Mouse (Mus musculus): ENCODE results near the gene Exoc6b.
A peak's percentile ranks its signal among the peaks of the same experiment; 100 is the strongest.

The Exoc6b gene

DNA sequence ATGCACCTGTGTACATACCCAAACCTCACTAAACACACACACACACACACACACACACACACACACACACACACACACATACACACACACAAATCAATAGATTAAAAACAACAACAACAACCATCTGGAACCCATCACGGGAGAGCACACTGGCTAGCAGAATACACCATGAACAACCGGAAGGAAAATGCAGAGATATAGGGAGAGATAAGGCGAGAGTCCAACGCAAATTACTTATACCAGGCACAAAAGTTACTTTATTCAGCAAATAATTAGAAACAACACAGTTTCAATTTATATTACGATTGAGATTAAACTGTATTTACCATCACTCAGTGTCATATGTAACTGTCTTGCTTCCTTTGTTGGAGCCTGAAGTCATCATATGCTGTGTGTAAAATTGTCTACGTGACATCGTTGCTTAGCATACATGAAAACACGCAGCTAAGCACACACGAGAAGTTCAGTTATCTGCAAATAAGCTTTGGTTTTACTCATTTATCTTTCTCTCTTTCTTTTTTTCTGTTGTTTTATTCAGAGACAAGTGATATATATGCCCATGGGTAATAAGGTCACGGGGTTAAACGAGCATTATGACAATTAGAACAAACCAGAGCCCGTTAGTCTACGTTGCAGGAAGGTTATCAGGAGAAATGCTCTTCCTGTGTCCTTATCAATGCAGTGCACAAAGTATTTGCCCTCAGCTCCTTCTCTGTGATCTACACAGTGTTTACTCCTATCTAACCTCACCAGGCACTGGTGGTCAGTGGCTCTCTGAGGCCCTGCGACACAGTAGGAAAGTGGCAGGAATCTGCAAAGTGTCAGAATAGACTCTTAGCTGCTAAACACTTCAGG, 186.4 kb downstream of the Exoc6b start:
- no peak for DNase-seq (ENCODE audit: low spot score in 2 of 2)

DNA sequence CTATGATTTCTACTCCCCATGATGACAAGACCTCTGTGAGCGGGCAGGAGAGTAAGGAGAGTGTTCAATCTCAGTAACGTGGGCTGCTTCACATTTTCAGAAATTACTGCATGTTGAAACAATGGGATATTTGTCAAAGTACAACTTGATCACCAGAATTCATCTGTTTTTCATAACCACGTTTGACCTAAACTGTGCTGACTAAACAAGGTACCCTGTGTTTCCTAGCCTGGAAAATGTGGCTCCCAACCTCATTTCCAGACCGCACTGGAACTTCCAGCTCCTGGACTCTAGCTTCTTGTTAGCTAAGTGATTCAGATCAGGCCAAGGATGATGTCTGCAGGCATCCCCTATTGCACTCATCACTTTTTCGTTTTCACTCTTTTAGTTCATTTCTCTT, 193.4 kb downstream of the Exoc6b start:
- no peak for DNase-seq (ENCODE audit: low spot score in 2 of 2)

DNA sequence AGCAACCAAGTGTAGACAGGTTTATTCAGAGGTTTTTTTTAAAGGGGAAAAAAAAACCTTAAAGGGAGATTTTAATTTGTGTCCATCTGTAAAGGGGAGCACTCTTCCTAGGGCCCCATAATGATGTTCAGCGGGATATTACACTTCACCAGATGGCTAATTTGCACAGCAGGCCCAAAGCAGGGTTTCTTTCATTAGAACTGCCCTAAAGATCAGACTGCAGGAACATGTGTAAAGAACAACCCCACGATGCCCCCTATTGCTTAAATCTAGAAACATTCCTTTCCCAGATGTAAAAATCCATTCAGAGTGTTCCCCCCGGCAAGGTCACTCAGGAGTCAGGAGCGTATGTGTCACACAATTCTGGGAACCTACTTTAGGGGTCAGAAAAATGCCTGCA, 202.2 kb downstream of the Exoc6b start:
- DNase-seq (ENCODE audit: low spot score in 2 of 2): no peak

DNA sequence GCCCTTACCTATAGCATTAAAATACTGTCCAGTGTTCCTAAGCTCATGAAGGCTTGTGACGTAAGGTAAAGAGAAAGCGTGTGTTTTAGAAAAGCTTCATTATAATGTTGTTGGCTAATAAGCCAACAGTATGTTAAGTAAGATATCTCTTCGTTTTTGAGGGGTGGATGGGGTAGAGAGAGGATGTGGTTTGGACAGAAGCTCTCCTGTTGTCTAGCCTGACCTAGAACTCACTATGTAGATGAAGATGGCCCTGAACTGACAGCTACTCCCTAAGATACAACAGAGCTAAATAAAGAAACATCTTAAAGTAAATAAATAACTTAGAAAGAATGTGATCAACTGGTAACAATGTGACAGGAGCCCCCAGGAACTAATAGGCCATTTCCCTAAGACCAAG, 204.7 kb downstream of the Exoc6b start:
- DNase-seq (ENCODE audit: low spot score in 2 of 2): no peak

DNA sequence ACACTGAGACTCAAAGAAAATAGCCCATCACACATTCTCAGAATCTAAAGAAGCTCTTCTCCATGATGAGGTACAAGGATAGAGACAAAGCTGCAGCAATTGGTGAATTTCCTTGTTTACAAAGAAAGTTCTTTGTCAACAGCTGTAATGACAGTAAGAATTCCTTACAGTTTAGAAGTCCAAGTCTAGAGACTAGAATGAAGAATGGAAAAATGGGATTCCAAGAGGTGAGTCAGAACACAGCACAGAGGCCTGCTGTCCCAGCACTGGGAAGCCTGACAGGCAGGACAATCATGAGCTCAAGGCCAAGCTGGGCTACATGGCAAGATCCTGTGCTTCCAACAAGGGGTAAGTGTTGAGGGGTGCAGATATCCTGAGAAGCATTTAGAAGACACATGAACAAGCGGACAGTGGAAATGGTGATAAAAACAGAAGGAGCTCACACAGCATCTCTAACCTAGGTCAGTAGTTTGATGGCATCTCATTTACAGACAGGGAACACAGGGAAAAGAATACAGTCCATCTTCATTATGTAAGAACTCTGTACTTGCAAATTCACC, 205.4 kb downstream of the Exoc6b start:
- no peak for DNase-seq (ENCODE audit: low spot score in 2 of 2)

DNA sequence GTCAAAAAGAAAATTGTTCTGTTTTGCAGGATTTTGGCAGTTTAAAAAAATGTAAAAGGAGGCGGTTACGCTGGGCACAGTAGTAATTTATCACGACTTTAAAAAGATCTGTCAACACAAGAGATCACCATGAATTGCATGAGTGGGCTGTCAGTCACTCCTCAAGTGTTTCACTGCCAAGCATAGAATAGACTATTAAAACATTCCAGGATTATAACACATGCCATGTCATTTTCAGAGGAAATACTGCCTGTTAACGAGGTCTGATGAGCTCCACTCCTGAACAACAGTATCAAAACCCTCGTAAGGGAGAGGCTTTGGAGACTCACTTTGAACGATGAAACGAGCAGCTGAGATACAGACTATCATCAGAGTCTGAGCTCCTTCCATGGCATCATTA, 223.6 kb downstream of the Exoc6b start:
- no peak for DNase-seq (ENCODE audit: low spot score in 2 of 2)

DNA sequence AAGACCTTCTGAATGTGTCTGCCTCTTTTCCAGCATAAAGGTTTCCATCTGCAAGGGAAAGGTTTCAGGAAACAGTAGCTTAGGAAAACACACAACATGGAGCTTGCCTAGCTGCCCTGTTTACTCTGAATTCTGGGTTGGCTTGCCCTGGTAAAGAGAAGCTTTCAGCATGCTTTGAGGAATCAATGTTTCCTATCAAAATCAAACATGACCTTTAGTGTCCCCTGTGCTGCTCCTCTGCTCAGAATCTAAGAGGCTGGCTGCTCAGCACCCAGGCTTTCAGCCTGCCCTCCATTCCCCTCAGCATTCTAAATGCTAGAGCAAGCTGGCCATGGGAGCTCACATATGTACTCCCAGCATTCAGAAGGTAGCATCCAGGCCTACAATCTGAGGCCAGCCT, 228.2 kb downstream of the Exoc6b start:
- DNase-seq (ENCODE audit: low spot score in 2 of 2): no peak

DNA sequence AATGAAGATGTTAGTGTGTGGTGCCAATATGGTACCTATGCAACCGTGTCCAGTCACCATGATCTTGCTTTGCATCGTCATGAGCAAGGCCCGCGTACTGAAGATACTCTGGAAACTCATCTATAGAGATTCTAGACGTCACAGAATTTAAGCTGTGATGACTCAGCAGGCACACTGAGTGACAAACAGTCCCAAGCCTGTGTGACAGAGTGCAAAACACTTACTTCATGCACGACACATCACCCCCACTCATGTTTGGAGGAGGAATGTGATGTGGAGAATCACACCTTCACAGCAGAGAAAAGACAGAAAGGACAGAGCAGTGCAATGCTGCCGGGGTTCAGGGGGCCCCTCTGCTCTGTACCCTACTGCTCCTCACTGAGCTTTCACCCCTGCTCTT, 261.8 kb downstream of the Exoc6b start:
- no peak for DNase-seq (ENCODE audit: low spot score in 2 of 2)

DNA sequence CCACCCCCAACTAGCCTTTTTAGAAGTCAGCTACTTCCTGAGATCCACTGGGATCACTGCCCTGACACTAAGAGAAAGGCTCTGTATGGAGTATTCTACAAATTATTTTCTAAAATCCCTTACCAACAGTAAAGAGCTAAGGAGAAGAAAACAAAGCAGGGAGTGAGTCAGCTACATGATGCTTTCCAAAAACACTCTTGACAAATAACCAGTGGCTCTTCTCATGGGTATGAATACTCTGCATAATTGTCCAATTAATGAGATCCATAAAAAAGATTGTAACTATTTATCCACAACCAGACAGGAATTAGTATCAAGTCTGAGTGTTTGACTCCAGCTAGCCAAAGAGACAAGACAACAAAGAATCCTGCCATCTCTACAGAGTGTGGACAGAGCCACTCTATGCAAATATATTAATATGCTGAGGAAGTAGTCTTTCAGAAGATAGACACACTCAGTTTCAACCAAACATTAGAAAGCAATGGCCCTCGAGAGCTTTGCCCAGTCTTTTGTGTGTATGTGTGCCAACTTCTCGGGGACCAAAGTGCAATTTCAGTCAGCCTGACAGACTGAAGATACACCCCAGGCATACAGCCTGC, 263.1 kb downstream of the Exoc6b start:
- DNase-seq (ENCODE audit: low spot score in 2 of 2): no peak

DNA sequence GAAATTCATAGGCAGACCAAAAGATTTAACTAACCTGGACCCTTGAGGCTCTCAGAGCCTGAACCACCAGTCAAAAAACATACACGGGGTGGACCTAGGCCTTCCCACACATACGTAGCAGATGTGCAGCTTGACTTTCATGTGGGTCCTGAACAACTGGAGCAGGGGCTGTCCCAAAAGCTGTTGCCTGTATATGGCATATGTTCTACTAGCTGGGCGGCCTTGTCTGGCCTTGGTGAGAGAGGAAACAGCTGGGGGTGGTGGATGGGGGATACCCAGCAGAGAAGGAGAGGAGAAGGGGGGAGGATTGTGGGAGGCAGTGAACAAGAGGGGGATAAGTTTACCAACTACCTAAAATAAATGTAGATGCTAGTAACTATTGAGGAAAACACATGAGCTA, 270.6 kb downstream of the Exoc6b start:
- DNase-seq (ENCODE audit: low spot score in 2 of 2): no peak

DNA sequence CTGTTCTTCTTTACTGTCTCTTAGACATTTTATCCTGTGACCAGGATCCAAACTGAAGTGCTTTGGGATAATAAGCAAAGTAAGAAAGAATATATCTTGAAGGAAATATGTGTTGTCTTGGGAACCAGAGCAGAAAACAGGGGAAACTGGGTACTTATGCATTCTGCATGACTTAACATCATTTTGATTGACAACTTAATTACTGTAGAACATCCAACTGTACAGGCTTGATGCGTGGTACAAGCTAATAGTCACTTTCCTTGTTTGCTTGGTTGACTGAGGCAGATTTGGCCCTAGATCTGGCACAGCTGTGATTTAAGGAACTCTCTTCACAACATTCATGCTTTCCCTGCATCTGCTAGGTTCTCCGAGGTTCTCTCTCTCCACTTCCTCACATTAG, 285.3 kb downstream of the Exoc6b start:
- no peak for DNase-seq (ENCODE audit: low spot score in 2 of 2)

DNA sequence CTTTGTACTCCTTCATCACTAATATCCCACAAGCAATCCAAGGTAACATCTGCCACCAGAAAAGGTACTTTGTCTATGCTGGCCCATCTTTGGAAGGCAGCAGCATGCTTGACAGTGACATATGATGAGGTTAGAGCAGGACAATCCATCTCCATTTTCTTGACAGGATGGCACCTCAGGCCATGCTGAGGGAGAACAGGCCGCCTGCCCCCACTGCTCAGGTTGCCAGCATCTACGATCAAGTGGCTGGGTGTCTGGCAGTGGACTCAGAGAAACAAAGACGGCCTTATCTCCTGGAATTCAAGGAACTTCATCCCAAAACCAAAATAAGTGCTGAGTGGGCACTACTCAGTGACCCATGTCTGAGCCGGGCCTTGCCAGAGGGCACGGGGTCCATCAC, 289.3 kb downstream of the Exoc6b start:
- no peak for DNase-seq (ENCODE audit: low spot score in 2 of 2)

DNA sequence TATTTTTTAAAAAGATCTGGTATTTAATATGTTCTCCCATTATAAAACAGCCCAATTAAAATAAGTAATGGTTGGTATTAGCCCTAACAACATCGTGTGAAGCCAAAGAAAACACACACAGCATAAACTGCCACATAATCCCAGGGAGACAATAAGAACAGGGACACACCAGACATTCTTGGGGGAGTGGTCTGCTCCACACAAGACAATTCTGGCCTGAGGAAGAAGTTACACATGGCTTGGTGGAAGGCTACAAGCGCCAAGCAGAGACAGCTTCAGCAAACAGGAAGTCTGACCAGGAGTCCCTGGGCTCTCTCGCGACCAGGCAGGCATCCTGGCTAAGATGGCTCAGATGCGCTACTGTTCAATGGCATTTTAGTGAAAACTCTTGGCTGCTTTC, 290.3 kb downstream of the Exoc6b start:
- no peak for DNase-seq (ENCODE audit: low spot score in 2 of 2)

DNA sequence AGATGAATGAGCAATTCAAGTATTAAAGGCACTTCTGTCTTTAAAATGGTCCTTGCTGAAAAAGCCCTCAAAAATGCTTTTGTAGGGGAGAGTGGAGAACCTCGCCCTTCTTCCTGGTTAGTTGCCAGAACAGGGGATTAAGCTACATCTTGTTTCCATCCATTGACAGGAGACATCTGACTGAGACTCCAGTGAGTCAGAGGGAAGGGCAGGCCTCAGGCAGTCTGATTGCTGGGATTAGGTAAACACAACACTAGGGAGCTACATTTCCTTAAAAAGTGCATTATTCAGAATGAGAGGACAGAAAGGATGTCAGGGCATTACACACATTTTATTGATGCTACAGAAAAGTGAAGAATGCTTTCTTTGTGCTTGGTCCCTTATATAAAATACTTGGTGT, 293.4 kb downstream of the Exoc6b start:
- no peak for DNase-seq (ENCODE audit: low spot score in 2 of 2)

DNA sequence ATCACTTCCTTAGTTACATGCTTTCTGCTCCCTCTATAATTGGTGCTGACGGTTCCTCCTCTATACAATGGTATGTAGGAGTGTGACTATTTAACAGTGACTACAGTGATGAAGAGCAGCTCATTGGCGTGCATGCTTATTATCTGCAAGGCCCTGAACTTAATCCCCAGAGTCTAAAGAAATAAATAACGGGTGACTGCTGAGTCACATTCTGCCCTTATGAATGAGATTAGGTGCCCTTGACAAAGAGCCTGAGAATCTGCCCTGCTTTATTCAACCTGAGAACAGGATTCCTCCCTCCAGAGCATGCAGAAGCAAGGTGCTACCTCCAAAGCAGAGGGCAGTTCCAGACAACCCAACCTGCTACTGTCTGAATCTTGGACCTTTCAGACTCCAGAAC, 314.0 kb downstream of the Exoc6b start:
- DNase-seq (ENCODE audit: low spot score in 2 of 2): no peak

DNA sequence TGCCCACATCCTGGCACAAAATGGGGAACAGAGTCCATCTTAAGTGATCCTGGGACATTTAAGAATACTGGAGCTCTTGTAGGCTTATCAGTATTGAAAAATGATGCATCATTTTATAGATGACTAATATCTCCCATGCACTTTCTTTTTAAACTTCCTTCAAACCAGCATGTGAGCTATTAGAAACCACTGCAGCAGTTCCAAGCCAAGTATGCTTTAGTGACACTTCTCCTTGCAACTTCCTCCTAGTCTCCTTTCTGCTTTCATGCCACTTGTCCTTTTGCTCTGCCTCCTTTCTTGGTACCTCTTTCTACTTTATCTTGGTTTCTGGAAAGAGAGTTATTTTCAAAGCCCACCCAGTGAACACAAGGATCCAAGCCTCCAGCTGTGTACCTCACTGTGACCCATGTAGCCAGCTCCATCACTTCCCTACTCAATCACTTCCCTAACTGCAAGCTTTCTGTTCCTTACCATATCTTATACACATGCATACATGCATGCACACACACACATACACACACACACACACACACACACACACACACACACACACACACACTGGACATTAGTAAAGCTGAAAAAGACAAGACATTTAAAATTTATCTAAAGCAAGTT, 316.4 kb downstream of the Exoc6b start:
- DNase-seq (ENCODE audit: low spot score in 2 of 2): no peak

DNA sequence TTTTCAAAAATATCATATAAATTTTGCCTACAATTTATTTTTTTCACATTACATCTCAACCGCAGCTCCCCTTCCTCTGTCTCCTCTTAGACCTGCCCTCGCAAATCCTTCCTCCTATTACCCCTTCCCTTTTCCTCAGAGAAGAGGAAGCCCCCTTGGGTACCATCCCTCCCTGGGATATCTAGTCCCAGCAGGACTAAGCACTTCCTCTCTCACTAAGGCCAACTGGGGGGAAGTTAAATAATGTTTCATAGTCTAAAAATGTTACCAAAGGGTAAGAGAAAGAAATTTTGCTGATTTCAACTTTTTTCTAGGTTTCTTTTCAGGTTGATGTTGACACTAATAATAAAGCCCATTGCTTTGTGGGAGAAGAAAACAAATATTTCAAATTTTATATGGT, 317.9 kb downstream of the Exoc6b start:
- no peak for DNase-seq (ENCODE audit: low spot score in 2 of 2)

DNA sequence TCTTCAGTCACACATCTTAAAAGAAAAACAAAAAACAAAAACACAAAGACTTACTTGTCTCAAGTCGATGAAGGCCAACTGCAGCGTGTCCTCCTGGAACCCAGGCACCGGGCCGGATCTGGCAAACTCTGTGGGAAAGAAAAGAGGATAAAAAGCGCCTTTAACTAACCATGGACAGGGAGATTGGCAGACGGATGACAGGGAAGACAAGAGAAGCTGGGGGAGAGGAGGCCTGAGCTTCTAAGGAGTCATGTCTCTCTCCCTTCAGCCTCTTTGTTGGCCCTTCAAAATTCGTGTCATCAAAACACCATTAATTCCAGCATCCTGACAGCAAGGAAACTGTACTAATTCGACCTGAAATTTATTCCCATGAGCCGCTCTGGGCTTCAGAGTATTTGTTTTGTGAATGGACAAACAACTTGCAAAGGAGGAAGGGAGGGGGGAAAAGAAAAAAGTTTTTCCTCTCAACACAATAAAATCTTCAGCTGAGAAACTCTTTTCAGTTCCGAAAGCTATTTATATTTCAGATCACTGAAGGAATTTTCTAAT, 322.4 kb downstream of the Exoc6b start:
- no peak for DNase-seq (ENCODE audit: low spot score in 2 of 2)

DNA sequence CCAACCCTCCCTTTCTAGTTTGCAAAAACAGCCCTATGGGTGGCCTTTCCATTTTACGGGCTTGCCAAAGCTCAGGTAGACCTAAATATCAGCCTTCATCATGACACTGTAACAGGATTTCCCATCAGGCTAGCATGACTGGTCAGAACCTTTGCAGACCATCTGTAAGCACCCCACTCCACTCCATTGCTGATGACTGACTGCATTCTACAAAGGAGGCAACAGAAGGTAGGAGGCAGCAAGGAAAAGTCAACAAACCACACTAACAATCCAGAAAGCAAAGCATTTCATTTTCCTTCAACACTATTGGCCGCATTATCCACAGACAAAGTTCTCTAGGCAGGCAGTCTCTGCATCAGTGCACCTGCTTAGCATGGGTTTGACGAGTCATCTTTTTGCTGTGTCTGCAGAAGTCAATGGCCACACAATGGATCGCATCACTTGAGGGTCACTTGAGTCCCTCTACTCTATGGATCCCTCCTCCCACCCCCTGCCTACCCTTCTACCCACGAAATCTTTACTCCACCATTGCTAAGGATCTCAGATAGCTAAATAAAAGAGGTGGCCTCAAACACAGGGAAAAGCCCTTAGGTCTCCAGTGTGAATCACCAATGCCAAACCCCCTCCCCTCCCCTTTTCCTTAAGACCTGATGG, 323.0 kb downstream of the Exoc6b start:
- no peak for DNase-seq (ENCODE audit: low spot score in 2 of 2)

DNA sequence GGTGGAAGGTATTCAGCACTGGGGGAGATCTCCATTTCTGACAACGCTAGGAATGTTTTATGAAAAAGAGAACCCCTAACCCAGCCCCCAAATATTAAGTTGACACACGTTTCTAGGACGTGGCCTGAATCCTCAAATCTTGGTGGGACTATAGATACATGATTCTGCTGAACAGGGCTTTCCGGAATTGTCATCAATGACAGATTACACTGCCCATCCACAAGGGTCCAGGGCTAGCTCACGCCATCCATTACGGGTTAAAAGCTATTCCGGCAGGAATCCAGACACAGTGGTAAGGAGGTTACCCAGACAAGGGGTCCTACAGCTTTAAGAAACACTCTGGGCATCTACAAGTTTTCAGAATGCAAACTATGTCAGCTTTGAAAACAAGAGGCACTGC, 323.7 kb downstream of the Exoc6b start:
- DNase-seq (ENCODE audit: low spot score in 2 of 2): no peak

DNA sequence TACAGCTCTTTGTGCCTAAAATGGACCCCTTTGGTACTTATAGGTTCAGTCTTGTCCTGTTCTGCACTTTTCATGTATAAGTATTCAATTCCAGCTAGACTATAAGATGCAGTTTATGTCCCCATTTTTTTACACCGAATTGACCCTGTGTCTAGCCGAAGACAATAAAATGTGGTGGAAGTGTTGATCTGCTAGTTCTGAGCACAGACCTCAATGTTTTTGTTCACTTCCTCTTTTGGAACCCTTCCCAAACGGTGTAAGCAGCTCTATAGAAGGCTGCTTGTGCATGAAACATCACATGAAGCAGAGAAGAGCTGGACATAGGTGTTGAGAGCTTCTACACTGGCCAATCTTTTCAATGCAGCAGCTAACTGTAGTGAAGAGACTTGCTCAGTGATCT, 327.1 kb downstream of the Exoc6b start:
- DNase-seq (ENCODE audit: low spot score in 2 of 2): no peak

DNA sequence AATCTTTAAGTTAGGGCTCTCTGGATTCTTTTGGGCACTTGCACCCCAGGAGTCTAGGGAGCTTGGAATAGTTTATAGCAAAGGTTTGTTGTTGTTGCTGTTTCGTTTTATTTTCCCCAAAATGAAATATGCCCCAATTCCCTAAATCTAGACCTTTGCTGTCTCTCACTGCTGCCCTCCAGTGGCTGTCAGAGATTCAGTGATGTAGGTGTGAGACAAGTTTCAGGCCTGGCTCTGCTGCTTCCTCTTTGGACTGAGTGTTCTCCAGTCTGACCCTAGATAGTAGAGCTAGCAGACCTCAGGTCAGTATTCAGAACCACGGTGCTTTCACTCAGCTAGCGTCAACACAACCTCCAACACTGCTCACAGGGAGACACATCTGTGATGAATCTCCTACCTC, 332.4 kb downstream of the Exoc6b start:
- peak; percentile 12 to 15 for DNase-seq (ENCODE audit: low spot score in 2 of 2)

Measured in frontal cortex, postnatal 25 days (tissue).